ENCODE assay signal across 9 mouse cellular contexts in the genomic region with DNA sequence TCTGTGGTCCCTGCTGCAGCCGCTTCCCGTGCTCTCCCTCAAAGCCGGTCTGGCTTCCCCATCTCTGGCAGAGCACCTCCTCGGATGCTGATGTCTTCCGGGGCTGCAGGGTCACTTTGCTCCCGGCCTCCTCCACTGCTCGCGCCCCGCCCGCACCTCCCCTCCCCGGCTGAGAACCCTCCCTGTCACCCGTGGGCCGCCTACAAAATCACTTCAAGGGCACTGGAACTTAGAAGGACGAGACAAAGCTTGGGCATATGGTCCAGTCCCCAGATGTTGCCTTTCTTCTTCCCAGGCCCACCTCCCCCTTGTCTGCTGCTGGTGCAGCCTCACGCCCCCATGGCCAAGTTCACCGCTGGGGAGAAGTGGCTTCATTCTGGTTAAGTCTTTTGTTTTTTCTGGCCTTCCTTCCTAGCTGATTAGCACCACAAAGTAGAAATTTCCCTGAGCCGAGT.
A peak's percentile ranks its signal among the peaks of the same experiment; 100 is the strongest.
DNase-seq lines count a peak whose midpoint lies in the region; ATAC-seq and TF ChIP-seq lines count a peak whose summit lies in the region.
"Had no signal": no experiment of that assay in that cellular context is flagged by ENCODE, and none has a peak within 500 bp of the region (broad histone marks: within the 10 kb centered on the region; RNA-seq: fewer than 3 reads in every experiment).

No protein-coding gene starts in this region.

- peak overlapping the region; percentile 40 for H3K9ac ChIP-seq in forebrain, embryonic 15.5 days (replicated peaks)
- peak overlapping the region; percentile 62 for H3K9ac ChIP-seq in limb, embryonic 13.5 days
- H3K9ac ChIP-seq in stomach, postnatal 0 days (ENCODE audit: low read length) = no peak overlapping the region

- peak overlapping the region; percentile 64 for H3K4me2 ChIP-seq in forebrain, embryonic 15.5 days (replicated peaks)
- H3K4me2 ChIP-seq in limb, embryonic 13.5 days (replicated peaks) = peak overlapping the region; percentile 87
- H3K4me2 ChIP-seq in stomach, postnatal 0 days (replicated peaks; ENCODE audit: low read depth) = peak overlapping the region; percentile 51

- peak overlapping the region; percentile 86 for H3K27ac ChIP-seq in heart, embryonic 10.5 days
- H3K27ac ChIP-seq in forebrain, embryonic 15.5 days (replicated peaks) = no peak overlapping the region
- H3K27ac ChIP-seq in limb, embryonic 13.5 days = no peak overlapping the region
- H3K27ac ChIP-seq in stomach, postnatal 0 days (replicated peaks) = no peak overlapping the region

- under 1% methylated on average over 17 of the region's 17 CpGs for WGBS in heart, embryonic 10.5 days
- 2% methylated on average over 17 of the region's 17 CpGs for whole genome bisulfite sequencing in forebrain, embryonic 15.5 days
- 2% methylated on average over 17 of the region's 17 CpGs for WGBS in limb, embryonic 13.5 days
- WGBS in stomach, postnatal 0 days = 5% methylated on average over 17 of the region's 17 CpGs

- H3K36me3 ChIP-seq in heart, embryonic 10.5 days = no peaks in the 10 kb centered on the region
- no peaks in the 10 kb centered on the region for H3K36me3 ChIP-seq in forebrain, embryonic 15.5 days
- no peaks in the 10 kb centered on the region for H3K36me3 ChIP-seq in limb, embryonic 13.5 days
- no peaks in the 10 kb centered on the region for H3K36me3 ChIP-seq in stomach, postnatal 0 days (ENCODE audit: control insufficient read depth, insufficient read depth, low read length)
- H3K36me3 ChIP-seq: G1E had no signal

- peaks cover 9% of the 10 kb centered on the region for H3K4me1 ChIP-seq in heart, embryonic 10.5 days
- H3K4me1 ChIP-seq in forebrain, embryonic 15.5 days = peaks cover 17% of the 10 kb centered on the region
- H3K4me1 ChIP-seq in limb, embryonic 13.5 days = peaks cover 16% of the 10 kb centered on the region
- H3K4me1 ChIP-seq in stomach, postnatal 0 days (replicated peaks; ENCODE audit: control insufficient read depth, insufficient read depth) = no peaks in the 10 kb centered on the region

- no peak for TF ChIP-seq EP300 in stomach, postnatal 0 days (optimal IDR thresholded peaks at IDR 0.05)

- peaks cover 7% of the 10 kb centered on the region for H3K27me3 ChIP-seq in heart, embryonic 10.5 days (ENCODE audit: insufficient read depth, poor library complexity, severe bottlenecking)
- no peaks in the 10 kb centered on the region for H3K27me3 ChIP-seq in forebrain, embryonic 15.5 days
- peaks cover 44% of the 10 kb centered on the region for H3K27me3 ChIP-seq in limb, embryonic 13.5 days
- H3K27me3 ChIP-seq in stomach, postnatal 0 days (ENCODE audit: control insufficient read depth, insufficient read depth, low read length) = no peaks in the 10 kb centered on the region

- no peak for DNase-seq in heart, embryonic 10.5 days (ENCODE audit: low spot score)
- no peak for DNase-seq in heart, adult 11 months
- peak; percentile 4 for DNase-seq in WW6 (ENCODE audit: low read depth, low spot score)
- no peak for DNase-seq in stomach, postnatal 0 days (ENCODE audit: low spot score)
- DNase-seq in natural killer cell, adult 2 months (ENCODE audit: low spot score in 2 of 2) = no peak
- no peak for DNase-seq in thymus, postnatal 14 days

- peak; percentile 51 for ATAC-seq in forebrain, embryonic 15.5 days (replicated peaks)
- no peak; the same call in 1 of the 2 replicates for ATAC-seq in limb, embryonic 13.5 days (ENCODE audit: low FRiP score, low read depth)
- no peak for ATAC-seq in stomach, postnatal 0 days (ENCODE audit: low FRiP score, low TSS enrichment)

- no peak for TF ChIP-seq CTCF in stomach, postnatal 0 days (IDR thresholded peaks at IDR 0.05; ENCODE audit: low read depth)

- H3K4me3 ChIP-seq in heart, embryonic 10.5 days = peak overlapping the region; percentile 65
- peak overlapping the region; percentile 39 for H3K4me3 ChIP-seq in forebrain, embryonic 15.5 days
- peak overlapping the region; percentile 45 for H3K4me3 ChIP-seq in limb, embryonic 13.5 days
- peak overlapping the region; percentile 25 for H3K4me3 ChIP-seq in stomach, postnatal 0 days (ENCODE audit: low read depth, low read length)

- no peaks in the 10 kb centered on the region for H3K9me3 ChIP-seq in heart, embryonic 10.5 days
- H3K9me3 ChIP-seq in forebrain, embryonic 15.5 days = no peaks in the 10 kb centered on the region
- H3K9me3 ChIP-seq in limb, embryonic 13.5 days = no peaks in the 10 kb centered on the region
- no peaks in the 10 kb centered on the region for H3K9me3 ChIP-seq in stomach, postnatal 0 days (ENCODE audit: control insufficient read depth, low read length)
